Mouse (Mus musculus) liver, embryonic 16.5 days (tissue): ENCODE measurements around the gene Fstl4. TPM values are rescaled to one million over a fixed set of nuclear protein-coding genes. Genes with fewer than 3 reads are reported as not detected.

Experiments
- ATAC-seq: fragments of 200-750 bp; cut with Nextera tagmentation; 2 replicates; pipeline ENCODE4 v1.8.0; 2017; ENCODE audit warnings: low read depth, mild to moderate bottlenecking, moderate number of reproducible peaks, moderate library complexity
- H3K27ac ChIP-seq: fragments of 300-500 bp; sonication (generic); 2 replicates; pipeline ENCODE4 v1.5.1; 2014; ENCODE audit warnings: mild to moderate bottlenecking, low read length
- H3K27me3 ChIP-seq: fragments of 300-500 bp; sonication (generic); 2 replicates; pipeline ENCODE4 v1.6.1; 2014; ENCODE audit warnings: low read depth, low read length, mixed read lengths; ENCODE audit not compliant: control insufficient read depth, insufficient read depth
- H3K36me3 ChIP-seq: fragments of 300-500 bp; sonication (generic); 2 replicates; pipeline ENCODE4 v1.6.1; 2014; ENCODE audit warnings: mild to moderate bottlenecking; ENCODE audit not compliant: control insufficient read depth, insufficient read depth
- H3K4me1 ChIP-seq: fragments of 300-500 bp; sonication (generic); 2 replicates; pipeline ENCODE4 v1.6.1; 2014; ENCODE audit warnings: low read depth, low read length, mixed read lengths; ENCODE audit not compliant: control insufficient read depth
- H3K4me2 ChIP-seq: fragments of 300-500 bp; sonication (generic); 2 replicates; pipeline ENCODE4 v1.6.1; 2014; ENCODE audit warnings: low read depth, low read length, mixed read lengths
- H3K4me3 ChIP-seq: fragments of 300-500 bp; sonication (generic); 2 replicates; pipeline ENCODE4 v1.5.1; 2014; ENCODE audit warnings: low read depth, mild to moderate bottlenecking, low read length
- H3K9ac ChIP-seq: fragments of 300-500 bp; sonication (generic); 2 replicates; pipeline ENCODE4 v1.6.1; 2014; ENCODE audit warnings: low read depth, low read length
- H3K9me3 ChIP-seq: fragments of 300-500 bp; sonication (generic); replicated peaks from 2 replicates; pipeline ENCODE4 v1.6.1; 2016; ENCODE audit warnings: low read length; ENCODE audit not compliant: control insufficient read depth
- WGBS: fragments of 180-500 bp; shearing (Covaris S2); extraction: QIAGEN DNeasy Blood & Tissue Kit; methylation state at CpG from one replicate; pipeline ENCODE4 v1.1.7; 2014; ENCODE audit not compliant: insufficient replicate concordance; 5-methylcytosine and 5-hydroxymethylcytosine counted together
- polyA plus RNA-seq: library from polyadenylated mRNA; unstranded; fragments of >200 nt; fragmentation: Nextera tagmentation; extraction: Ambion mirVana; gene quantifications from 2 replicates; pipeline ENCODE4 v1.2.1, GENCODE M21; 2015

Gene Fstl4
- 0.04 and 0.08 TPM in 2 replicates for polyA plus RNA-seq

GRCm38 (mm10) chr11:52764461-52764893 is at the start of gene Fstl4:
Gene Fstl4 (plus strand): TSS chr11:52764634.
- Histone ChIP-seq H3K36me3 (no peaks in the 10 kb centered on the region), H3K27me3 (peaks cover 42% of the 10 kb centered on the region), H3K4me1 (no peaks in the 10 kb centered on the region; the same call in 1 of the 2 replicates), H3K9ac (no peak within 1 kb of the TSS), H3K27ac (no peak within 1 kb of the TSS), H3K4me3 (peak within 1 kb of the TSS; percentile 43), H3K9me3 (no peaks in the 10 kb centered on the region), H3K4me2 (peak within 1 kb of the TSS; percentile 50)
- ATAC-seq = no peak
- WGBS = under 1% methylated on average over 44 of the region's 48 CpGs

GRCm38 (mm10) chr11:52718570-52718969 is 45.9 kb upstream of the Fstl4 start:
- ATAC-seq = no peak
- no peaks in the 10 kb centered on the region for H3K9me3 ChIP-seq
- no peaks in the 10 kb centered on the region for H3K4me1 ChIP-seq
- no peak overlapping the region for H3K4me3 ChIP-seq
- no peak overlapping the region for H3K27ac ChIP-seq
- H3K4me2 ChIP-seq = no peak overlapping the region
- no peak overlapping the region for H3K9ac ChIP-seq
- H3K27me3 ChIP-seq = no peaks in the 10 kb centered on the region
- H3K36me3 ChIP-seq = no peaks in the 10 kb centered on the region
- WGBS = 48% methylated on average over 1 of the region's 1 CpGs

GRCm38 (mm10) chr11:52721087-52721486 is 43.3 kb upstream of the Fstl4 start:
- Histone ChIP-seq H3K36me3 (no peaks in the 10 kb centered on the region), H3K27ac (no peak overlapping the region), H3K4me3 (no peak overlapping the region), H3K9ac (no peak overlapping the region), H3K4me2 (no peak overlapping the region), H3K4me1 (no peaks in the 10 kb centered on the region), H3K9me3 (no peaks in the 10 kb centered on the region), H3K27me3 (no peaks in the 10 kb centered on the region)
- 62% methylated on average over 6 of the region's 6 CpGs for WGBS
- ATAC-seq = no peak

GRCm38 (mm10) chr11:52722706-52723105 is 41.7 kb upstream of the Fstl4 start:
- Histone ChIP-seq H3K9ac (no peak overlapping the region), H3K27ac (no peak overlapping the region), H3K4me2 (no peak overlapping the region), H3K9me3 (no peaks in the 10 kb centered on the region), H3K4me1 (no peaks in the 10 kb centered on the region), H3K36me3 (no peaks in the 10 kb centered on the region), H3K27me3 (no peaks in the 10 kb centered on the region), H3K4me3 (no peak overlapping the region)
- ATAC-seq = no peak
- WGBS = 71% methylated on average over 4 of the region's 4 CpGs

- Histone ChIP-seq H3K4me3 (no peak overlapping the region), H3K9ac (no peak overlapping the region), H3K27ac (no peak overlapping the region), H3K27me3 (no peaks in the 10 kb centered on the region), H3K9me3 (no peaks in the 10 kb centered on the region), H3K4me2 (no peak overlapping the region), H3K4me1 (no peaks in the 10 kb centered on the region), H3K36me3 (no peaks in the 10 kb centered on the region)
- WGBS = 81% methylated on average over 1 of the region's 1 CpGs
- ATAC-seq = no peak
These were observed 38.4 kb upstream of the Fstl4 start for GRCm38 (mm10) chr11:52726001-52726400.

GRCm38 (mm10) chr11:52728479-52728878 is 36.0 kb upstream of the Fstl4 start:
- Histone ChIP-seq H3K4me1 (no peaks in the 10 kb centered on the region), H3K9ac (no peak overlapping the region), H3K27me3 (no peaks in the 10 kb centered on the region), H3K9me3 (no peaks in the 10 kb centered on the region), H3K36me3 (no peaks in the 10 kb centered on the region), H3K4me3 (no peak overlapping the region), H3K27ac (no peak overlapping the region), H3K4me2 (no peak overlapping the region)
- ATAC-seq = no peak
- WGBS = 68% methylated on average over 15 of the region's 15 CpGs

- Histone ChIP-seq H3K27ac (no peak overlapping the region), H3K27me3 (no peaks in the 10 kb centered on the region), H3K4me1 (no peaks in the 10 kb centered on the region), H3K9me3 (no peaks in the 10 kb centered on the region), H3K9ac (no peak overlapping the region), H3K4me3 (no peak overlapping the region), H3K4me2 (no peak overlapping the region), H3K36me3 (no peaks in the 10 kb centered on the region)
- 38% methylated on average over 5 of the region's 5 CpGs for WGBS
- ATAC-seq = no peak
These were observed 34.5 kb upstream of the Fstl4 start for GRCm38 (mm10) chr11:52729890-52730289.

- WGBS = 36% methylated on average over 8 of the region's 8 CpGs
- no peak overlapping the region for H3K4me3 ChIP-seq
- no peaks in the 10 kb centered on the region for H3K4me1 ChIP-seq
- H3K27me3 ChIP-seq = no peaks in the 10 kb centered on the region
- H3K9ac ChIP-seq = no peak overlapping the region
- H3K36me3 ChIP-seq = no peaks in the 10 kb centered on the region
- no peak for ATAC-seq
- no peak overlapping the region for H3K27ac ChIP-seq
- H3K9me3 ChIP-seq = no peaks in the 10 kb centered on the region
- H3K4me2 ChIP-seq = no peak overlapping the region
These were observed 32.5 kb upstream of the Fstl4 start for GRCm38 (mm10) chr11:52731979-52732378.

GRCm38 (mm10) chr11:52734493-52735195 is 29.8 kb upstream of the Fstl4 start:
- no peak for ATAC-seq
- H3K9me3 ChIP-seq = no peaks in the 10 kb centered on the region

More at GRCm38 (mm10) chr11:52734493-52735195, 29.8 kb upstream of the Fstl4 start:
- Histone ChIP-seq H3K27ac (no peak overlapping the region), H3K36me3 (no peaks in the 10 kb centered on the region), H3K9ac (no peak overlapping the region), H3K27me3 (no peaks in the 10 kb centered on the region), H3K4me2 (no peak overlapping the region), H3K4me3 (no peak overlapping the region), H3K4me1 (no peaks in the 10 kb centered on the region)
- 51% methylated on average over 6 of the region's 6 CpGs for WGBS
